Mouse (Mus musculus) forebrain, postnatal 0 days (tissue): ENCODE results near the gene Hmox2. TPM values are rescaled to one million over a fixed set of nuclear protein-coding genes. Genes with fewer than 3 reads are reported as not detected.

Source experiments
- ATAC-seq: fragments of 200-750 bp; cut with Nextera tagmentation; 2 replicates; pipeline ENCODE4 v1.8.0; 2017; ENCODE audit warnings: mild to moderate bottlenecking, moderate library complexity
- DNase-seq: peaks from one replicate; pipeline ENCODE4 v3.0.0-alpha.2; 2015
- H3K27ac ChIP-seq: fragments of 300-500 bp; sonication (generic); 2 replicates; pipeline ENCODE4 v1.5.1; 2014; ENCODE audit warnings: low read depth, mild to moderate bottlenecking, antibody characterized with exemption, low read length, moderate library complexity, mixed read lengths
- H3K27me3 ChIP-seq: fragments of 300-500 bp; sonication (generic); 2 replicates; pipeline ENCODE4 v1.6.1; 2014; ENCODE audit warnings: mild to moderate bottlenecking, low read length, mixed read lengths; ENCODE audit not compliant: insufficient read depth
- H3K36me3 ChIP-seq: fragments of 300-500 bp; sonication (generic); 2 replicates; pipeline ENCODE4 v1.6.1; 2014; ENCODE audit warnings: mild to moderate bottlenecking, moderate library complexity; ENCODE audit not compliant: insufficient read depth
- H3K4me1 ChIP-seq: fragments of 300-500 bp; sonication (generic); 2 replicates; pipeline ENCODE4 v1.6.1; 2014; ENCODE audit warnings: antibody characterized with exemption; ENCODE audit not compliant: insufficient read depth
- H3K4me2 ChIP-seq: fragments of 300-500 bp; sonication (generic); 2 replicates; pipeline ENCODE4 v1.6.1; 2014; ENCODE audit warnings: low read depth, mild to moderate bottlenecking, moderate library complexity
- H3K4me3 ChIP-seq: fragments of 300-500 bp; sonication (generic); 2 replicates; pipeline ENCODE4 v1.5.1; 2014; ENCODE audit warnings: low read depth, low read length, mixed read lengths
- H3K9ac ChIP-seq: fragments of 300-500 bp; sonication (generic); 2 replicates; pipeline ENCODE4 v1.6.1; 2014; ENCODE audit warnings: mild to moderate bottlenecking
- H3K9me3 ChIP-seq: fragments of 300-500 bp; sonication (generic); 2 replicates; pipeline ENCODE4 v1.6.1; 2016; ENCODE audit warnings: low read length
- CTCF ChIP-seq: sonication (generic); IDR thresholded peaks from 2 replicates; pipeline ENCODE4 v1.5.1; 2016; ENCODE audit warnings: antibody characterized with exemption, control low read depth, low read depth
- WGBS: fragments of 180-500 bp; shearing (Covaris S2); extraction: QIAGEN DNeasy Blood & Tissue Kit; methylation state at CpG from one replicate; pipeline ENCODE4 v1.1.7; 2014; 5-methylcytosine and 5-hydroxymethylcytosine counted together
- polyA plus RNA-seq: library from polyadenylated mRNA; unstranded; fragments of >200 nt; fragmentation: Nextera tagmentation; extraction: Ambion mirVana; gene quantifications from 2 replicates; pipeline ENCODE4 v1.2.1, GENCODE M21; 2015
- total RNA-seq: library from RNA; depleted of rRNA; stranded (reverse); fragments of >200 nt; gene quantifications from 2 replicates; pipeline ENCODE4 v1.2.3, GENCODE M21; 2014

Hmox2 gene
- total and polyA plus RNA-seq, 2 experiments from 2014 or later: 54.5 to 88.7 TPM

GRCm38 (mm10) chr16:4767012-4767790, 41.0 kb downstream of the Hmox2 start:
- H3K27ac ChIP-seq: no peak overlapping the region
- H3K4me3 ChIP-seq: no peak overlapping the region
- no peak overlapping the region for H3K9ac ChIP-seq
- peaks cover 66% of the 10 kb centered on the region for H3K36me3 ChIP-seq
- DNase-seq (no peak), ATAC-seq (no peak)
- H3K4me1 ChIP-seq: no peaks in the 10 kb centered on the region
- no peaks in the 10 kb centered on the region for H3K27me3 ChIP-seq
- TF ChIP-seq CTCF: no peak
- H3K4me2 ChIP-seq: no peak overlapping the region
- H3K9me3 ChIP-seq: no peaks in the 10 kb centered on the region
- WGBS: 87% methylated on average over 6 of the region's 6 CpGs

- no peak overlapping the region for H3K9ac ChIP-seq
- H3K4me3 ChIP-seq: no peak overlapping the region
- no peak for DNase-seq
- no peak overlapping the region for H3K27ac ChIP-seq
- no peak for TF ChIP-seq CTCF
- ATAC-seq: no peak; the same call in 1 of the 2 replicates
- H3K4me2 ChIP-seq: no peak overlapping the region
- no peaks in the 10 kb centered on the region for H3K9me3 ChIP-seq
- no peaks in the 10 kb centered on the region for H3K27me3 ChIP-seq
- 0 out of 2 replicates have a peak, but pooled peaks cover 2% of the 10 kb centered on the region for H3K4me1 ChIP-seq
- WGBS: 96% methylated on average over 5 of the region's 5 CpGs
- peaks cover 66% of the 10 kb centered on the region for H3K36me3 ChIP-seq
Observed at GRCm38 (mm10) chr16:4768719-4769118, 42.6 kb downstream of the Hmox2 start.

GRCm38 (mm10) chr16:4773289-4773970, 47.3 kb downstream of the Hmox2 start:
- Histone ChIP-seq H3K4me2 (no peak overlapping the region), H3K4me3 (no peak overlapping the region), H3K36me3 (peaks cover 24% of the 10 kb centered on the region), H3K9me3 (no peaks in the 10 kb centered on the region), H3K27ac (no peak overlapping the region), H3K27me3 (no peaks in the 10 kb centered on the region), H3K9ac (no peak overlapping the region), H3K4me1 (0 out of 2 replicates have a peak, but pooled peaks cover 3% of the 10 kb centered on the region)
- no peak for DNase-seq
- no peak for ATAC-seq
- no peak for TF ChIP-seq CTCF
- 23% methylated on average over 1 of the region's 1 CpGs for WGBS

GRCm38 (mm10) chr16:4777171-4777904, 51.2 kb downstream of the Hmox2 start:
- peaks cover 8% of the 10 kb centered on the region; the same call in 1 of the 2 replicates for H3K4me1 ChIP-seq
- H3K9me3 ChIP-seq: no peaks in the 10 kb centered on the region
- no peak overlapping the region for H3K4me3 ChIP-seq
- H3K4me2 ChIP-seq: no peak overlapping the region
- WGBS: 93% methylated on average over 3 of the region's 3 CpGs
- H3K36me3 ChIP-seq: no peaks in the 10 kb centered on the region
- DNase-seq (no peak), ATAC-seq (no peak)
- TF ChIP-seq CTCF: no peak
- no peak overlapping the region for H3K27ac ChIP-seq
- H3K27me3 ChIP-seq: no peaks in the 10 kb centered on the region
- H3K9ac ChIP-seq: no peak overlapping the region

DNA sequence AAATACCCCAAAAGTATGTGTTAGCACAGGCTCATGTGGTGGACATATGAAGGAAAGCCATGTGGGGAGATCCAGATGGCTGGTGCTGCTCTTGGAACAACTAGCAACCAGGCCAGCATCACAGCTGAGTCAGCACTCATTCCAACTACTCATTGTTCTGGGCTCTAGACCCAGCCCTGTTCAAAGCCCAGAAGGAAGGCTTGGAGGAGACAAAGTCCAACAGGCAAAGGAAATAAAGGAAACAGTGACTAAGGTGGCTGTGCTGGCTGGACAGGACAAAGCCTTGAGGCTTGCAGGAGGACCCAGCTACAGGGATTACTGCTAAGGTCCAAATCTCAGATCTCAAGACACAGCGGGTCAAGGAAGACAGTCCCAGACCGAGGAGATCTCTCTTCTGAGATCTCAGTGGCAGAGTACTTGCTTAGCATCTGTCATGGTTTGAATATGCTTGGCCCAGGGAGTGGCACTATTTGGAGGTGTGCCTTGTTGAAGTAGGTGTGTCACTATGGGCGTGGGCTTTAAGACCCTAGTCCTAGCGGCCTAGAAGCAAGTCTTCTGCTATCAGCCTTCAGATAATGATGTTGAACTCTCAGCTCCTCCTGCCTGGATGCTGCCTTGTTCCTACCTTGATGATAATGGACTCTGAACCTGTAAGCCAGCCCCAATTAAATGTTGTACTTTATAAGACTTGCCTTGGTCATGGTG, 51.9 kb downstream of the Hmox2 start:
- no peaks in the 10 kb centered on the region for H3K27me3 ChIP-seq
- WGBS: 97% methylated on average over 4 of the region's 4 CpGs
- peaks cover 8% of the 10 kb centered on the region; the same call in 1 of the 2 replicates for H3K4me1 ChIP-seq
- TF ChIP-seq CTCF: no peak
- DNase-seq (no peak), ATAC-seq (no peak; the same call in 1 of the 2 replicates)
- H3K36me3 ChIP-seq: no peaks in the 10 kb centered on the region
- H3K4me3 ChIP-seq: no peak overlapping the region
- no peak overlapping the region for H3K9ac ChIP-seq
- H3K9me3 ChIP-seq: no peaks in the 10 kb centered on the region
- H3K4me2 ChIP-seq: no peak overlapping the region
- no peak overlapping the region for H3K27ac ChIP-seq

GRCm38 (mm10) chr16:4778940-4779339, 52.8 kb downstream of the Hmox2 start:
- ATAC-seq (no peak), DNase-seq (no peak)
- Histone ChIP-seq H3K4me3 (no peak overlapping the region), H3K27me3 (no peaks in the 10 kb centered on the region), H3K4me2 (no peak overlapping the region), H3K36me3 (no peaks in the 10 kb centered on the region), H3K27ac (no peak overlapping the region), H3K9ac (no peak overlapping the region), H3K4me1 (peaks cover 5% of the 10 kb centered on the region; the same call in 1 of the 2 replicates), H3K9me3 (no peaks in the 10 kb centered on the region)
- no peak for TF ChIP-seq CTCF
- 84% methylated on average over 4 of the region's 4 CpGs for WGBS
